Mouse (Mus musculus): ENCODE results near the gene Med12l.
A peak's percentile ranks its signal among the peaks of the same experiment; 100 is the strongest.

Gene Med12l

DNA sequence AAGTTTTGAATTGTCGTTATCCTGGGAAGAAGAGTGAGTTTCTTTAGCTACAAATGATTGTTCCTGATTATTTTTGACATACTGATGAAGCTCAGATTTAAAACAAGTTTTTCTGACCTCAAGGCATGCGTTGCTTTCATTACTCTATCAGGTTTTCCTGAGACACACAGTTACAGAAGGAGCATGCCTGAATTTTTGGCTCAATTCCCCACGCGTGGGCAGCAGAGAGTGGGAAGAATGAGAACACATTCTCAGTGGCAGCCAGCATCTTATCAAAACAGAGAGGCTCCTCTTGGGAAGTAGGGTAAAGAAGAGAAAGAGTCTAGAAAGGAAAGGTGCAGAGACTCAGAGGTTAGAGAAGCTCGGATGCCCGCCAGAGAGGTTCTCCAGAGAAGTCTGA is 237.8 kb downstream of the Med12l start:
- no peak for DNase-seq (ENCODE audit: low spot score in 2 of 2)

DNA sequence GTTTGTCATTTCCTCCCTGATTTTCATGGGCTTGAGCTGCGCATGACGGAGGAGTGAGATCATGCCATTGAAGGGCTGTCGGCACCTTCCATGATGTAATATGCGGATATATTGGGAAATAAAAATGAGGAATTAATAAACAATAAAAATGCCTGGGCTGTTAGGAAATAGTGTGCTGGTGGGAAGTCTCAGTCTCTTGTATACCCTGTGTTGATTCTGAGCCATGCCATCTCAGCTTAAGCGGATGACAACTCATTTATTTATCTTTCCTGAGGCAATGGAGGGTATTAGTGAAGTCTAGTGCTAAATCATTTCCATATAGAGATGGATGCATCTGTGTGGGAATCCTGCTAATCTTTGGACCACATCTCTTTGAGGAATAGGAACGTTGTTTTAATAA is 242.4 kb downstream of the Med12l start:
- no peak for DNase-seq (ENCODE audit: low spot score in 2 of 2)

DNA sequence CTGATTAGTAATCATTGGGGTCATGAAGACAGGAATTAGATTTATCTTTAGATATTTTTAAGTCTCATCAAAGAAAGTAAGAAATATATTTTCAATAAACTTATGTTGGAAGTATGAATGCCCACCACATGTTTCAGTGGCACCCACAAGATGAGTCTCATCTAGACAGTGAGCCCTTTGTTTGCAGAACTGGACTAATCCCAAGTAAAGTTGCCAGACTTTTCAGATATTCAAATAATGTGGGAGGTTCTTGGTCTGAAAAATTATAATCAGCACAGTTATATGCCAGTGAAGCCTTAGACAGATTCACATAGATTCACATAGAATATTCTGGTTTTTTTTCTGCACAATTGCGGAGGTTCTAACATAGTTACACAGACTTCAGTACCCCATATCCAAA is 244.8 kb downstream of the Med12l start:
- no peak for DNase-seq (ENCODE audit: low spot score in 2 of 2)

DNA sequence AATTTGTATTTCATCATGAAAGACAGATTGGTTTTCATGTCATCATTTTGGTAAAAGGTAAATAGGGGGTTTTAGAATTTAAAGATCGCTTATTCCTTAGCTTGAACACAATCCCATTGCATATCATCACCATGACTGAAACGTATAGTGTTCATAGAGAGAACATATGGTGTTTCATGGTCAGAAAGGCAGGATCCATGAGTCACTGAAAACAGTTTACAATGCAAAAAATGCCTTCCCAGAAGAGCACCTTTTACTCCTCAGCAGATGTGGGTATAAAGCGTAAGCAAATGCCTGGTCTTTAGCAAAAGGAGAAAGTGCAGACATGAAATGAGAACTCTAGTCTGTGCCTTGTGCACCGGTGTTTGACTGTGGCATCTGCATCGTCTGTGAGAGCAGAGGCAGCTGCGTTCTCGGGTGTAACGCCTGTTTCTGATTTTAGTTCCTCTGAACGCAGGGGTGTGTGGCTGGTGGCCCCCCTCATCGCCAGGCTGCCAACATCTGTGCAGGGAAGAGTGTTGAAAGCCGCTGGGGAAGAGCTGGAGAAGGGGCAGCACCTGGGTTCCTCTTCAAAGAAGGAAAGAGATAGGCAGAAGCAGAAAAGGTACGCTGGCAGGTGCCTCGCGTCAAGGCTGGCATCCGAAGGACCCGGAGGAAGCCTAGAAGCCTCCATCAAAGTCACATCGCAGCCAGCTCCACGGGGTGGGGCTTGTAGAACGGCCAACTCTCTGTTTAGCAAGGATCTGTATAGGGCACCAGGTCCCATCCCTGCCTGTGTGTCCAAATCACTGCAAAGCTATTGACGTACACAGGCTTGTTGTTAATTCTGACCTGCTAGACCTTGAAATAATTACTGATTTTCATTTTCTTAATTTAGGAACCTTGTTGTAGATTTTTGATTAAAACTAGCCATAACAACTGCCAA is 252.4 kb downstream of the Med12l start:
- DNase-seq (ENCODE audit: low spot score in 2 of 2): peak; percentile 37 to 67

DNA sequence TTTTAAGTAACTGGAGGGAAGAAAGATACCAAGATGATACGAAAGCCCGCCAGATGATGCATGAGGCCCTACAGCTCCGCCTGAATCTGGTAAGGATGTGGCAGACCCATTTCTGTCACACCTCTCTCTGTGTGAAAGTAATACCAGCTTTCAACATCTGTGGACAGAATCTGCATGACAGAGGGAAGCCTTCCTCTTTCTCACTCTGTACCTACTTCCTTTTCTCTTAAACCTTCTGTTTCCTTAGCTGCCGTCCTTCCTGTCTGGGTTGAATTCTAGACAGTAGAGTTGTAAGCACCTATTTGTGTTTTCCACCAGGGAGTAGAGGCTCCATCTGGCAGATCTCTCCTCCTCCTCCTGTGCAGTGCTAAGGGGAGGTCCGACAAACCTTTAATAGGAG is 255.1 kb downstream of the Med12l start:
- peak in 1 of 2 experiments; percentile 13 for DNase-seq (ENCODE audit: low spot score in 2 of 2)

DNA sequence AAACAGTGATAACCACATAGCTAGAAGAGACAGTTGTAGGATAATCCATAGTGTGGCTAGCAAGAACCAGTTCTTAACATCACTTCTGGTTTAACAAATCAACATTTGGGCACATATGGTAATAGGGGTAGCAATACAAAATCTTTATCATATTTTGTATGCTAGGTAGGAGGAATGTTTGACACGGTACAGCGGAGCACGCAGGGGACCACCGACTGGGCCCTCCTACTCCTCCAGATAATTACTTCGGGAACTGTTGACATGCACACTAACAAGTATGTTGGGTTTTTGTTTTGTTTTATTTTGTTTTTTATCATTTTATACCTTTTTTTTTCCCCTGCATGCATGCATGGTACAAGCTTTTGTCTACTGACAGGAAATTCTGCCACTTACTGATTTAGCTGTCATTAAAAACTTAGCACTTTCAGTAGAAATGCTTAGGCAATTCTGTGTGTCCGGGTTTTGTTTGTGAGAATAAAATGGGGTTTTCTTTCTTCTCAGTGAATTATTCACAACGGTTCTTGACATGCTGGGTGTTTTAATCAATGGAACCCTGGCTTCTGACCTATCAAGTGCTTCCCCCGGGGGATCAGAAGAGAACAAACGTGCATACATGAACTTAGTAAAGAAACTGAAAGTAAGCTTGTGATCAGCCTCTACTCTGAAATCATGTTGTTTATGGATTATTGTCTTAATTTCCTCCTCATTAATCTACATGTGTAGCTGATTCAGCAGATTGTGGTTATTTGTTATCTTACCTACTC is 256.3 kb downstream of the Med12l start:
- no peak for DNase-seq (ENCODE audit: low spot score in 2 of 2)

DNA sequence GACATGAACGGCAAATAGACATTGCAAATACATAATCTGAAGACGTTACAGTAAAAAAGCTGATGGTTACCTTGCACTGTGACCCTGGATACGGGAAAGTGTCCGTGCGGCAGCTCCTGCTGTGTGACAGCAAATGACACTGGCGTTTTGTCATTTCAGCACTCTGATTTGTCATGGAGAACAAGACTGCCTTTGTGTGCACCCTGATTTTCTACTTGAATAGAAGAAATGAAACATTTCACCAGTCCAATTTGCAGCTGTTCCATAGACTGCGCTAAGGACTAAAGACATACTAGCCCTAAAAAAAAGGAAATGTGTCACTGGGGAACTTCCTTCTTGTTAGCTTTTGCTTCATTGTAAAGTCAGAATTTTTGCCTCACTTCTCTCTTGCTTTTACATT is 257.1 kb downstream of the Med12l start, which contains the start of gene P2ry12:
Gene P2ry12, minus strand, starts transcription at position 168 of the 400 bp plus-strand sequence.
- no peak for DNase-seq (ENCODE audit: low spot score in 2 of 2)

DNA sequence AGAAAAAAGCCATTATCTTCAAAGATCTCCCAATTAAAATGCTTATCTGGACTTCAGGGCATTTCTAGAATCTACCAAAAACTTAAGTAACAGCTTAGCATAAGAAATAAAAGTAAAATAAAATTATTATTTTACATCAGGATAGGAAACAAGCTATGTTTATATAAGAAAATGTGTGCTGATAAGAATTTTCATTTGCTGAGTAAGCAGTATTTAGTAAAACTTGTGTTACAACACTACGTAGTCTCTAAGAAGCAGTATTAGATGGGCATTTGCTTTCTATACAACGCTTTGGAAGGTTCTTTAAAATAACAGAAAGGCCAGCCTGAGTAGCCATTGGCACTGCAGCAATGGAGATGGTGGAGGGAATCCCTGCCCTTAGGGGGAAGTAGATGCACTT is 257.8 kb downstream of the Med12l start:
- no peak for DNase-seq (ENCODE audit: low spot score in 2 of 2)

DNA sequence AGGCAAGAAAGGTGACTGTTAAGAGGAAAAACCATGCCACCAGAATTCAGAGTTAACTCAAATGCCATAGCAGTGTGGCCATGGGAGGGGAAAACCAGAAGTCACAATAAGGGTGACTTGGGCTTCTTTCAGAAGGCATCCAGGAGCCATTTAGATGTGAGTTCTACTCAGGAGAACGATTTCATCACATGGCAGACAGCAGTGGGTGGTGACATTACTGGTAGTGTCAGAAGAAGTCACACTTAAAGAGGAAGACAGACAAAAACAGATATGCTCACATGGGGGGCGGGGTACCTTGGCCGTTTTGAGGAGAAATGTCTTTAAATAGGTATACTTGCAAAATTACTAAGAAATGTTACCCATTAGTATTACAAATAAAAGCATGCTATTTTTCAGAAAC is 258.4 kb downstream of the Med12l start:
- no peak for DNase-seq (ENCODE audit: low spot score in 2 of 2)

DNA sequence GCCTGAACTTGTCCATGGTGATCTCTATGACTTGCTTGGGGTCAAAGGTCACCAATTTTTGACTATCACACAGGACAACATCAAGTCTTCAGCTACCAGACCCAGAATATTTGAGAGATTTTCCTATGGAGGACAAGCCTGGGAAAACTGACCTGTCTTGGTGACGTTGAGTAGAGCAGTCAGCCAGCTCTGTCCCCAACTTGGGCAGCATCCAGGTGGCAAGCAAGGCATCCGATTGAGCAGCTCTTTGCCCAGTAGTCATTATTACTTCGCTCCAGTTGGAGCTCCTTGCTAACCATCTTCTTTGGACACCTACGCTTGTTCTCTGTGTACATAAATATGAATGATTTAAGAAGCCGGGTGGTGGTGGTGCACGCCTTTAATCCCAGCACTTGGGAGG is 265.2 kb downstream of the Med12l start:
- no peak for DNase-seq (ENCODE audit: low spot score in 2 of 2)

DNA sequence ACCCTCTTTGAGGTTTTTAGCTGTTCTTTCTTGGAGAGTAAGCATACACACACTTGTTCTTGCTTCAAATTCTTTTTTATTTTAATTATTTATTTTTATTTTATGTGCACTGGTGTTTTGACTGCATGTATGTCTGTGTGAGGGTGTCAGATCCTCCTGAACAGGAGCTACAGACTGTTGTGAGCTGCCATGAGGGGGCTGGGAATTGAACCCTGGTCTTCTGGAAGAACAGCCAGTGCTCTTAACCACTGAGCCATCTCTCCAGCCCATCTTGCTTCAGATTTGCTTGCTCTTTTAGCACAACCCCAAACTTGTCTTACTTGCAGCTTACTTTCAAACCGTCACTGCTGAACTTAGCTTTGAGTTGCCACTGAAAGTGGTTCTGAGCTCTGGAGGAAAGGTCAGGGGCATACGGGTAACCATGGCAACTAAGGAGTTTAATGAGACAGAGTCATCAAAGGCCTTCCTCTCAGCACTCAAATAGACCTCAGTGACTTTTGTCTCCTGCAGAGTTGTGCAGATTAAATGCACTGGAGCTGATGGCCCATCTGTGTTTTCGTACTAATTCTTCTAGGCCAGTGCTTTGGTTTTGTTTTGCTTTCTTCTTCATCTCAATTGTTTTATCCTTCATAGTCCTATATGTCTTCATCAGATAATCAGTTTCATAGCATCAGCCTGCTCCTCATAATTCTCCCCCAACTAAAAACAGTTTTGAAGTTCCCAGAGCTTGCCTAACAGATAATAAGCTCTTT is 272.1 kb downstream of the Med12l start:
- DNase-seq (ENCODE audit: low spot score in 2 of 2): no peak

DNA sequence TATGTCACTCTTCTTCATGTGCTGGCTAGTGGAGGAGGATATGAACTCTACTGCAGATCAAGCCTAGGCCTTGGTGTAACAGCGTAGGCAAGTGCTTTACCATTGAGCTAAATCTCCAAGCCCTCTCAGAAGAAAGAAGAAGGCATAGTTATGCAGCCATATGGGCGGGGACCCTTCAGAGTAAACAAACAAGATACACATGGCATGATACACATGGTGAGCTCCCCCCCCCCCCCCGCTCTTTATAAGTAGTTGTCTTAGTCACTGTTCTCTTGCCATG is 272.6 kb downstream of the Med12l start:
- DNase-seq (ENCODE audit: low spot score in 2 of 2): no peak

DNA sequence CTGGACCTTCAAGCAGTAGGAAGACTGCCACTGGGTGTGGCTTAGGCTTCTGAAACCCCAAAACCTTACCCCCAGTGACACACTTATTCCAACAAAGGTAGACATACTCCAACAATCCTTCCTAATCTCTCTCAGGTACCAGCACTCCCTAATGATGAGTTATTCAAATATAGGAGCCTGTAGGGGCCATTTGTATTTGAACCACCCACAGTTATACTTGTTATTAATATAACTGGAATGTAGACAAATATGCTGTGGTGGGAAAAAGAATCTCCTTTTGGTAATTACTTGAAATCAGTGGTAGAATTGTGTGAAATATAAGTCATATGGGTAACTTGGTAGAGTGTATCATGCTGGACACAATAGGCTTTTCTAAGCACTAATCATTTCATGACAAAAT is 273.0 kb downstream of the Med12l start:
- DNase-seq (ENCODE audit: low spot score in 2 of 2): no peak

DNA sequence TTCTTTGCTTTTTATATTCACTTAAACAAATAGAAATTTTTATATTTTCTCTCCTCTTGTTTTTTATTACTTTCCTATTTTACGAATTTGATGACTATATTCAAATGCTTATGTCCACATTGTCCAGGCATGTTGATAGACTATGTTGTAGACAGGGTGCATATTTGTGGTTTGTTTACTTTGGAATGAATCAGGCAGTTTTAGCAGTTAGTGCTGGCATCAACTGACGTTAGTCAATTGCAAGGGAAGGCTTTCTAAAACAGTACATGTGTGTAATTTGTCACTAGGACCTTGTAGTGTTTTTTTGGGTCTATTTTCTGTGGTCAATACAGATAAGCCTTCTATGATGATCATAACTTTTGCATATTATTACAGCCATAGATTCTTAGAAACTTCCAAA is 284.9 kb downstream of the Med12l start:
- DNase-seq (ENCODE audit: low spot score in 2 of 2): no peak

DNA sequence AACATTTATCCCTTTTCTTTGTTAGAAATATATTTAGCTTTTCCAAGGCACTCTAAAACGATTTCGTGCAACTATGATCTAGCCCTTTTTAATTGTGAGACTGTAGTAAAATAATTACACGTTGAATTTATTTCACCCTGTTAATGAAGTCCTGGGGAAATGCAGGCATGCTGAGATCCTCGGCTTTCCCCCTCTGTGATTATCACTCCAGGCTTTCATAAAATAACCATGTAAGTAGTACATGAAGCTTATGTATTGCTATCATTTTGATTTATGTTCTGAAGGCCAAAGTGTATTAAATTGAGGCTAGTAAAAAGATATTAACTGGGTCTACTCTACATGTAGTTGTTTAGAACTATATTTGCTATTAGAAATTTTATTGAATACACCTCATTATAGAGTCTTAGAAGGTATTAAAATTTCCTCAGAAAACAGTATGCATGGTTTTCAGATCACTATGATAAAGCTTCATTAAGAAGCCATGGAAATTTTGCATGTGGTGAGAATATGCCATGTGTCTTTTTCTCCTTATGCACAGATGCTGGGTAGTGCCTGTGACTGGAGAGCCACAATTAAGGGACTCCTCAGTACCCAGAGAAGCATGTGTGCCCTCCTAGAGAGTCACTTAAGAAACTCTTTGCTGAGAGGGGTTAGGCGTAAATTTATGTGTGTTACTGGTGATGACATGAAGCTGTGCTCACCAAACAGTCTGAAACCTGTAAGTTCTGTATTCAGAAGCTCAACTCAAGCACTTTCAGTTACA is 288.0 kb downstream of the Med12l start:
- DNase-seq (ENCODE audit: low spot score in 2 of 2): no peak

DNA sequence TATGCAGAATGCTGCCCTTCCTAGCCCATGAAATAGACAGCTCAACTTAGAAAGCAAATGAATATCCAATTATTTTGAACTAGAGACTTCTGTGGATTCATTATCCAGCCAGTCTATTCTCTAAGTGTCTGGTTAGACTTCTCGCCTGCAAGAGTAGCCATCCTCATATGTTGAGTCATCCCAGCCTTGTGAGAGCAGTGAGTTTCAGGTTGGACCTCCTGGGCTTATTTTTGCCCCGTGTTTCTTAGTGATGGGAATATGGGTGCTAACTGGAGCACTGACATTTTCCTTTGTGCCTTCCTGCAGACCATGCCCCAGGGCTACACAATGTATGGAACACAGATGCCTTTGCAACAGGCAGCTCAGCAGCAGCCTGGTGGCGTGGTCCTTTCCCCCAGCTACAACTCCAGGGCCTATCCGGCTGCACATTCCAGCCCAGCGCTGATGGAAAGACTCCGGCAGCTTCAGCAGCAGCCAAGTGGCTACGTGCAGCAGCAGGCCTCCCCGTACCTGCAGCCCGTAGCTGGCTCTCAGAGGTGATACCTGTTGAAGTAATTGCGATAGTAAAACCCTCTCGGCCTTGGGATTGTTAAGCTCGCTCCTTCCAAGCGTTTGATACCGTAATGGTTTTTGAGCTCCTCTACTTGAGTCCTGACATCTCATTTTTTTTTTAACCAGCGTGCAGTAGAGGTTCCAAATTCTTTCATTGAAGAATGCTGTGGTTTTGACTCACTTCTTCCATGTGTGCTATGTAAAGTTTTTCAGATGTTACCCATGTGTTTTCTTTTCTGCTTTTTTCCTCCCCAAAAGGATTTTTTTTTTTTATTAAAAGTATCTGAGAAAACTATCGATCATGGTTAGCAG is 290.3 kb downstream of the Med12l start:
- no peak for DNase-seq (ENCODE audit: low spot score in 2 of 2)

DNA sequence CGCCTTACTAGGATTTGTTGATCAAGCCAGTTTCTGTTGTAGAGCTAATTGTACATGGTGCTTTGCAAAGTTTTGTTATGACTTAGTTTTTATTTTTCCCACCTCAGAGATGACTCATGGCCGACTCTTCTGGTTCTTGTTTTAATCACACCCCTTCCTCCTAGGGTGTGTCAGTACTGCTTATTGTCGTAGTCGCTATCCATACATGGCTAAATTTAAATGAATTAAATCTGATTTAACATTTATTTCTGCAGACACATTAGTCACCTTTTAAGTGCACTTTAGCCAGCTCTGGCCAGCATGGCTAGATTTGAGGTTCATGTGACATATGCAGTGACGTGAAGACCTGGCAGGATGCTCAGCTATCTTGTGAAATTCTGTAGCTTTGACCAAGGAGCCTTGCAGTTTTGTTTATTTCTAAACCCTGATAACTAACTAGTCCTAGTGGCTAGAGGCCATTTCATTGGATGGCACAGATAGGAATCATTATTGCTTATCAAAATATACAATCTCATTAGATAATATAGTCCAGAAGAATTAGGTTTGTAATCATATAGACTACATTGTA is 291.0 kb downstream of the Med12l start:
- DNase-seq (ENCODE audit: low spot score in 2 of 2): no peak

DNA sequence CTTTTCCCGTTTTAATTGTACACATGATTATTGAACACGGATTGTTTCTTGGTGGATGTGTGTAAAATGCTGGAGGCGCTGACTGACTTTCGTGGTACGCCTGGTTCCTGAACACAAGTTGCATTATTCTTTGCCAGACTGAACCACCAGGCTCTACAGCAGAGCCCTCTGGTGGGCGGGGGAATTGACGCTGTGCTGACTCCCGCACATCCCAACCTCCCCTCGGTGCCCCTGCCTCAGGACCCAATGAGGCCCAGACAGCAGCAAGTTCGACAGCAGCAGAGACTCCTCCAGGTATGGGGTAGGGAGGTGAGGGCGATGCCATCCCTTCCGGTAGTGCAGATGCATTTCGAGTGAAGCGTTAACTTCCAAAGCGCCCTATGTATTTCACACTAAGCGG is 292.0 kb downstream of the Med12l start:
- DNase-seq (ENCODE audit: low spot score in 2 of 2): no peak

DNA sequence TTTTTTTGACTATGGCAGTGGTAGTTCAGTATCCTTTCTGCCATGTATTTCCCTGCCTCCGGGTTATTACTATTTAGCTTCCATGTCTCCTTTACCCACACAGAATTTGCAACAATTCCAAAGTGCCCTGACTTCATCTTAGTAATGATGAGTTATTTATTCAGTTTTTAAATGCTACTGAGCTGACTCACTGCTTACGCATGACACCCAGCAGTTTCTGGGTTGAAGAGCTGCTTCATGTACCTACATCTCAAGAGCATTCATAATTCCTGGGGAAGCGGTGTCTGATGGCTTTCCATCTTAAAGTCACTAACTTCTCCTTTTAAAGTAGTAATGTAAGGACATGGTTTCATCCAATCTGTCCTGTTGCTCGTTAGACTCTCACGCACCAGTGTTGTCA is 299.3 kb downstream of the Med12l start:
- no peak for DNase-seq (ENCODE audit: low spot score in 2 of 2)

DNA sequence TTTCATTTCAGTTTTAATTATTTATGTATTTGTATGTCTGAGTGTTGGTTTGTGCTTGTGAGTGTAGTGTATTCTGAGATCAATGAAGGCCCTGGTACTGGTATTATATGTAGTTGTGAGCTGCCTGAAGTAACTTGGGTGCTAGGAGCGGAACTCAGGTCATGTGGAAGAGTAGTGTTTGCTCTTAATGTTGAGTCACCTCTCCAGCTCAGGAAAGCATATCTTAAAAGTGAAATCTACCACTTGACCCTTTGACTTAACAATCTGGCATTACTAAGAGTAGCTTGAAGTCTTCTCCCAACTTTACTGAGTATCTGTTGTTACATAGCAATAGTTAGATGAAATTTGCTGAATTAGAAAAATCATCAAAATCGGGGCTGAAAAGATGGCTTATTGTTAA is 299.9 kb downstream of the Med12l start:
- no peak for DNase-seq (ENCODE audit: low spot score in 2 of 2)

All from spleen, postnatal 4 days (tissue).